Comparison of ENCODE assay signal across 19 mouse cellular contexts in the genomic region with DNA sequence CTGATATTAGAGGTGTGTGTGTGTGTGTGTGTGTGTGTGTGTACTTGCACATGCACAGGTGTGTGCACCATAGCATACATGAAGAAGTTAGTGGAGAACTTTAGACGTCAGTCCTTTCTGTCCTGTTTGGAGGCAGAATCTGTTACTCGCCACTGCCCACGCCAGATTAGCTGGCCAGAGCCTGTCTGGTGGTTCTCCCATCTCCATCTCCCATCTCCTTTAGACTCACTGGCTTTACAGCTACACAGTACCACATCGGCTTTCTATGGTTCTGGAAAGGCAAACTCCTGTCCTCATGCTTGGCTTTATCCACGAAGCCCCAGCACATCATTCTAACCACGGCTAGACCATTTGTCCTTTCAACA.
DNase-seq lines count a peak whose midpoint lies in the region; ATAC-seq and TF ChIP-seq lines count a peak whose summit lies in the region.
"Had no signal": no experiment of that assay in that cellular context is flagged by ENCODE, and none has a peak within 500 bp of the region (broad histone marks: within the 10 kb centered on the region; RNA-seq: fewer than 3 reads in every experiment).

No protein-coding gene starts in this region.

- no peak overlapping the region for H3K4me3 ChIP-seq in heart, adult 2 months
- H3K4me3 ChIP-seq in kidney, embryonic 16.5 days (ENCODE audit: low read length), result no peak overlapping the region
- no peak overlapping the region for H3K4me3 ChIP-seq in kidney, embryonic 14.5 days (ENCODE audit: low read length)
- no peak overlapping the region for H3K4me3 ChIP-seq in stomach, embryonic 15.5 days (replicated peaks)
- H3K4me3 ChIP-seq: gastrocnemius, adult 2 months; hindbrain, embryonic 12.5 days; hindbrain, embryonic 15.5 days had no signal

- H3K36me3 ChIP-seq in heart, adult 2 months (ENCODE audit: control insufficient read depth, insufficient read depth, low read length), result no peaks in the 10 kb centered on the region
- H3K36me3 ChIP-seq in kidney, embryonic 16.5 days (ENCODE audit: insufficient read depth, low read length), result no peaks in the 10 kb centered on the region
- no peaks in the 10 kb centered on the region for H3K36me3 ChIP-seq in kidney, embryonic 14.5 days (ENCODE audit: control insufficient read depth, insufficient read depth, low read length)
- no peaks in the 10 kb centered on the region for H3K36me3 ChIP-seq in stomach, embryonic 15.5 days
- H3K36me3 ChIP-seq: hindbrain, embryonic 12.5 days; hindbrain, embryonic 15.5 days had no signal

- ATAC-seq in kidney, embryonic 16.5 days (ENCODE audit: low FRiP score, low TSS enrichment), result peak; percentile 75; the same call in 1 of the 2 replicates
- ATAC-seq in kidney, embryonic 14.5 days (ENCODE audit: low FRiP score, low TSS enrichment), result no peak
- ATAC-seq in stomach, embryonic 15.5 days (ENCODE audit: insufficient read depth, low FRiP score, low read depth), result no peak
- ATAC-seq: activated CD4-positive, CD25-positive, alpha-beta regulatory T cell, adult 4 months; forebrain, embryonic 14.5 days had no signal

- intact Hi-C loops in heart, adult 2 months (cut with DNase I), result no loop called here

- WGBS in heart, adult 2 months, result 89% methylated on average over 6 of the region's 6 CpGs
- 66% methylated on average over 6 of the region's 6 CpGs for WGBS in kidney, embryonic 16.5 days
- 86% methylated on average over 6 of the region's 6 CpGs for WGBS in kidney, embryonic 14.5 days
- WGBS in stomach, embryonic 15.5 days, result 66% methylated on average over 6 of the region's 6 CpGs

- H3K9ac ChIP-seq in heart, adult 2 months (ENCODE audit: low read depth, low read length), result no peak overlapping the region
- no peak overlapping the region for H3K9ac ChIP-seq in kidney, embryonic 16.5 days (replicated peaks; ENCODE audit: low read length)
- no peak overlapping the region for H3K9ac ChIP-seq in kidney, embryonic 14.5 days (ENCODE audit: low read depth, low read length)
- H3K9ac ChIP-seq in stomach, embryonic 15.5 days, result no peak overlapping the region
- H3K9ac ChIP-seq: forebrain, postnatal 0 days; hindbrain, embryonic 12.5 days; hindbrain, embryonic 15.5 days had no signal

- peak; percentile 56 for DNase-seq in heart, adult 11 months
- DNase-seq in heart, adult 2 months, result no peak
- DNase-seq in cerebellum, postnatal 14 days, result no peak
- DNase-seq: adrenal gland, adult 8-10 months; adrenal gland, postnatal 25 days; cerebellum, adult 11-12 months; cerebellum, adult 8-10 months; cerebellum, postnatal 10 days; forebrain, postnatal 0 days; gastrocnemius, adult 2 months; gastrocnemius, postnatal 25 days had no signal

- no peak for TF ChIP-seq POLR2A in heart, adult 2 months (IDR thresholded peaks at IDR 0.05; ENCODE audit: insufficient read depth, low read depth, low read length)

- no peak for TF ChIP-seq EP300 in heart, adult 2 months (IDR thresholded peaks at IDR 0.05; ENCODE audit: insufficient read depth, low read depth, low read length)

- H3K27me3 ChIP-seq in heart, adult 2 months (ENCODE audit: control insufficient read depth, insufficient read depth, low read length), result no peaks in the 10 kb centered on the region
- no peaks in the 10 kb centered on the region for H3K27me3 ChIP-seq in kidney, embryonic 16.5 days (ENCODE audit: insufficient read depth, low read length)
- H3K27me3 ChIP-seq in kidney, embryonic 14.5 days (ENCODE audit: control insufficient read depth, insufficient read depth, low read length), result no peaks in the 10 kb centered on the region
- no peaks in the 10 kb centered on the region for H3K27me3 ChIP-seq in stomach, embryonic 15.5 days (replicated peaks)
- H3K27me3 ChIP-seq: hindbrain, embryonic 12.5 days; hindbrain, embryonic 15.5 days had no signal

- no peak overlapping the region for H3K4me2 ChIP-seq in kidney, embryonic 16.5 days (replicated peaks; ENCODE audit: low read depth, low read length)
- H3K4me2 ChIP-seq in kidney, embryonic 14.5 days (replicated peaks; ENCODE audit: low read depth, low read length), result no peak overlapping the region
- H3K4me2 ChIP-seq in stomach, embryonic 15.5 days, result no peak overlapping the region
- H3K4me2 ChIP-seq: heart, embryonic 11.5 days; hindbrain, embryonic 12.5 days; hindbrain, embryonic 15.5 days had no signal

- H3K9me3 ChIP-seq in kidney, embryonic 16.5 days (ENCODE audit: low read length), result no peaks in the 10 kb centered on the region
- no peaks in the 10 kb centered on the region for H3K9me3 ChIP-seq in kidney, embryonic 14.5 days (ENCODE audit: control insufficient read depth, low read length)
- no peaks in the 10 kb centered on the region for H3K9me3 ChIP-seq in stomach, embryonic 15.5 days
- H3K9me3 ChIP-seq: hindbrain, embryonic 12.5 days; hindbrain, embryonic 15.5 days had no signal

- TF ChIP-seq CTCF in heart, adult 2 months (IDR thresholded peaks at IDR 0.05), result no peak

- no peaks in the 10 kb centered on the region for H3K79me2 ChIP-seq in heart, adult 2 months (replicated peaks; ENCODE audit: control insufficient read depth, insufficient read depth, low read length)

- H3K27ac ChIP-seq in heart, adult 2 months, result no peak overlapping the region
- no peak overlapping the region for H3K27ac ChIP-seq in kidney, embryonic 16.5 days (ENCODE audit: low read length)
- no peak overlapping the region for H3K27ac ChIP-seq in kidney, embryonic 14.5 days (ENCODE audit: low read depth, low read length)
- H3K27ac ChIP-seq in stomach, embryonic 15.5 days, result peak overlapping the region; percentile 73
- H3K27ac ChIP-seq: gastrocnemius, adult 2 months; hindbrain, embryonic 12.5 days; hindbrain, embryonic 15.5 days had no signal

- no peaks in the 10 kb centered on the region for H3K4me1 ChIP-seq in heart, adult 2 months (ENCODE audit: control insufficient read depth, insufficient read depth, low read length)
- H3K4me1 ChIP-seq in kidney, embryonic 16.5 days (ENCODE audit: insufficient read depth, low read length), result peaks cover 5% of the 10 kb centered on the region
- H3K4me1 ChIP-seq in kidney, embryonic 14.5 days (ENCODE audit: control insufficient read depth, insufficient read depth, low read length), result no peaks in the 10 kb centered on the region
- H3K4me1 ChIP-seq in stomach, embryonic 15.5 days, result peaks cover 7% of the 10 kb centered on the region; the same call in 1 of the 2 replicates
- H3K4me1 ChIP-seq: hindbrain, embryonic 12.5 days; hindbrain, embryonic 15.5 days had no signal
